Mouse (Mus musculus) liver, adult 2 months (tissue): ENCODE measurements at regions not wholly inside any gene's neighbourhood (a gene's known extent, or its start where the extent isn't known, plus 50 kb on each side); places are given as distances from the start of the nearest gene placed in this dataset.

ENCODE experiments used
- CTCF ChIP-seq: fragments of 200-500 bp; IDR thresholded peaks from 2 replicates; pipeline ENCODE4 v1.5.1; 2011; ENCODE audit warnings: low read depth, low read length, control low read depth
- POLR2A ChIP-seq: fragments of 200-500 bp; IDR thresholded peaks from 2 replicates; pipeline ENCODE4 v1.6.1; 2011; ENCODE audit warnings: low read length, control low read depth; ENCODE audit not compliant: insufficient read depth; ENCODE audit errors: extremely low read depth

DNA sequence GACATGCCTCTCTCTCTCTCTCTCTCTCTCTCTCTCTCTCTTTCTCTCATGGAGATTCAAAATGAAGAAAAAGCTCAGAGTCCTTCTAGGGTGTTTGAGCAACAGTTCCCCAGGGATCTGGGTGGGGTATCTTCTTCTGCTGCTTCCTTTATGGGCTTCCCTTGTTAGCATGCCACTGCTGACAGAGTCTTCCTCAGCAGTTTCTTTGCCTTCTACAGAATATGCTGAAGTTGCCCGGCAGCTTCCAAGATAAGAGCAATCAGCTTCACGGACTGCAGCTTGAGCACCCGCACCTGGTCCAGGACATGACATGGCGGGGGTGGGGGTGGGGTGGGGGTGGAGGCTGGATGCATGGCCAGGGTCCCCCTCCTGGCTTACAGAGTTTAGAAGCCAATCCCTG lies 326.6 kb upstream of the Fam92a start:
- TF ChIP-seq POLR2A (no peak), CTCF (no peak)
